8 mouse cellular contexts compared by ENCODE assay signal in the genomic region with DNA sequence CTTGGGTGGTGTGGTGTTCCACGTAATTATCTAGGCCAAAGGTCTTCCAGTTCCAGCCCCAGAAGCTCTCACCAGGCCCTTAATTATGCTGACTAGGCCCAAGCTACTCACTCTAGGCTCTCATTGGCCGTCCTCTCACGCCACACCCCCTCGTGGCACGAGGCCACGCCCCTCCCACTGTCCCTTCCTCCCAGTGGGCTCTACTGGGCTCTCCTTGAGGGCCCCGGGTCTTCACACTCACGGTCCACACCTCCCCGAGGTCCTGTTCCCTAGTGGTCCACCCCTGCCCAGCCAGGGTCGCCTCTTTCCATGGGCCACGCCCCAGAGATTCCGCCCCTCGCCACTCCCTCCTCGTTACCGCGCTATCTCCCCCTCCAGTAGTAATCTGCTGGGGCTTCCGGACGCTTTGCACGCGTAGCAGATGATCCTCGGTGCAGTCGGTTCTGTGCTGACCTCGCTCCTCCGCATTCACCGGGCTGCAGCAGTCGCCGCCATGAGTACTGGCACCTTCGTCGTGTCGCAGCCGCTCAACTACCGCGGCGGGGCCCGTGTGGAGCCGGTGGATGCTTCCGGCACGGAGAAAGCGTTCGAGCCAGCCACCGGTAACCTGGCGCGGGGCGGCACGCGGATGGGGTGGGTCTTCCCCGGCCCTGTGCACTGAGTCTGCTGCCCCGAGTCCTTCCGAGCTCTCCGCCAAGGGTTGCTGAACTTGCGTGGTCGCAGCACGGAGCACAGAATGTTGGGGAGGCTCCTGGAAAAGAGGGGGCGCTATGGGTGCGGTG. TPM values are rescaled to one million over a fixed set of nuclear protein-coding genes. Genes with fewer than 3 reads are reported as not detected.
DNase-seq lines count a peak whose midpoint lies in the region; ATAC-seq and TF ChIP-seq lines count a peak whose summit lies in the region.

A gene (plus strand): TSS at position 177 of the 782 bp plus-strand sequence.

- no peaks in the 10 kb centered on the region for H3K9me3 ChIP-seq in hindbrain, embryonic 10.5 days
- H3K9me3 ChIP-seq in lung, postnatal 0 days (ENCODE audit: low read length), result no peaks in the 10 kb centered on the region

- DNase-seq in MN1 (ENCODE audit: low spot score), result peak; percentile 94
- DNase-seq in cerebellum, adult 9-10 months, result peak; percentile 92
- peak; percentile 91 for DNase-seq in hindbrain, embryonic 10.5 days (ENCODE audit: low spot score)
- DNase-seq in layer of hippocampus, adult 9-11 months, result peak; percentile 90
- peak; percentile 94 for DNase-seq in lung, postnatal 0 days (ENCODE audit: low spot score)
- DNase-seq in ovary, postnatal 14 days (ENCODE audit: low spot score), result peak; percentile 95
- DNase-seq in thymus, postnatal 14 days, result peak; percentile 85

- H3K4me2 ChIP-seq in lung, postnatal 0 days (replicated peaks; ENCODE audit: low read depth, low read length), result peak within 1 kb of the TSS; percentile 94

- ATAC-seq in frontal cortex, adult (ENCODE audit: low TSS enrichment), result peak; percentile 97
- peak; percentile 98 for ATAC-seq in lung, postnatal 0 days

- peak within 1 kb of the TSS; percentile 91 for H3K27ac ChIP-seq in hindbrain, embryonic 10.5 days
- peak within 1 kb of the TSS; percentile 82 for H3K27ac ChIP-seq in lung, postnatal 0 days (ENCODE audit: low read length)

- peak within 1 kb of the TSS; percentile 58 for H3K9ac ChIP-seq in lung, postnatal 0 days (replicated peaks; ENCODE audit: low read depth)

- no peaks in the 10 kb centered on the region for H3K27me3 ChIP-seq in hindbrain, embryonic 10.5 days (ENCODE audit: insufficient read depth, poor library complexity, severe bottlenecking)
- H3K27me3 ChIP-seq in lung, postnatal 0 days (replicated peaks; ENCODE audit: insufficient read depth, low read length), result no peaks in the 10 kb centered on the region

- 0 out of 2 replicates have a peak, but pooled peaks have one; percentile 17 for TF ChIP-seq CTCF in lung, postnatal 0 days (IDR thresholded peaks at IDR 0.05)

- peaks cover 11% of the 10 kb centered on the region for H3K4me1 ChIP-seq in hindbrain, embryonic 10.5 days (replicated peaks)
- H3K4me1 ChIP-seq in lung, postnatal 0 days (ENCODE audit: insufficient read depth, low read depth, low read length), result 0 out of 2 replicates have a peak, but pooled peaks cover 4% of the 10 kb centered on the region

- TF ChIP-seq EP300 in lung, postnatal 0 days (IDR thresholded peaks at IDR 0.05), result peak; percentile 54

- H3K4me3 ChIP-seq in hindbrain, embryonic 10.5 days, result peak within 1 kb of the TSS; percentile 85
- peak within 1 kb of the TSS; percentile 70 for H3K4me3 ChIP-seq in lung, postnatal 0 days (ENCODE audit: low read depth, low read length)

- H3K36me3 ChIP-seq in hindbrain, embryonic 10.5 days, result peaks cover 15% of the 10 kb centered on the region
- no peaks in the 10 kb centered on the region for H3K36me3 ChIP-seq in lung, postnatal 0 days (ENCODE audit: insufficient read depth, low read length)

- under 1% methylated on average over 55 of the region's 55 CpGs for WGBS in hindbrain, embryonic 10.5 days
- WGBS in lung, postnatal 0 days, result under 1% methylated on average over 55 of the region's 55 CpGs

RNA-seq across cellular contexts. Expression of the gene that starts here (rescaled TPM):
- 39.5 and 48.8 TPM in 2 replicates for polyA plus RNA-seq in hindbrain, embryonic 10.5 days (2016; fragmentation: Nextera tagmentation; extraction: Ambion mirVana)
- polyA plus RNA-seq in lung, postnatal 0 days (2015; fragmentation: Nextera tagmentation; extraction: Ambion mirVana), result 33.2 and 35.4 TPM in 2 replicates

Comparison
In these comparisons a context has a peak if more than half of its experiments do, and no peak if none do; other contexts are left out.
1. Peak in every context shown above with its lines: DNase-seq, ATAC-seq, H3K4me3 ChIP-seq and H3K27ac ChIP-seq.